Mouse (Mus musculus): ENCODE results near the gene Strn3.
A peak's percentile ranks its signal among the peaks of the same experiment; 100 is the strongest.

Strn3 gene

DNA sequence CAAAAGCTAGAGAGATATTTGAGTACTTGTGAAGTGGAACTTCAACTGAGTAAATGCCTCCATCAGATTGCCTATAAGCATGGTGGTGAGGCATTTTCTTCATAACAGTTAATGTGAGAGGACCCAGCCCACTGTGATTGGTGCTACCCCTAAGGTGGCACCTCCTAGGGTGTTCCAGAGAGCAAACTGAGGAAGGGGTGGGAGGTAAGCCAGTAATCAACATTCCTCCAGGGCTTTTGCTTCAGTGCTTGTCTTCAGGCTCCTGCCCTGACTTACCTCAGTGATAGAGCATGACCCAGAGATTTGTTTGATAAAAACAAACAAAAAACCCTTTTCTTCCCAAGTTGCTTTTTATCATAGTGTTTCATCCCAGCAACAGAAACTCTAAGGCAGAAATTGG, 27.8 kb downstream of the Strn3 start:
- TF ChIP-seq GATA4 (IDR thresholded peaks at IDR 0.05; ENCODE audit: insufficient replicate concordance, low read length), result no peak

DNA sequence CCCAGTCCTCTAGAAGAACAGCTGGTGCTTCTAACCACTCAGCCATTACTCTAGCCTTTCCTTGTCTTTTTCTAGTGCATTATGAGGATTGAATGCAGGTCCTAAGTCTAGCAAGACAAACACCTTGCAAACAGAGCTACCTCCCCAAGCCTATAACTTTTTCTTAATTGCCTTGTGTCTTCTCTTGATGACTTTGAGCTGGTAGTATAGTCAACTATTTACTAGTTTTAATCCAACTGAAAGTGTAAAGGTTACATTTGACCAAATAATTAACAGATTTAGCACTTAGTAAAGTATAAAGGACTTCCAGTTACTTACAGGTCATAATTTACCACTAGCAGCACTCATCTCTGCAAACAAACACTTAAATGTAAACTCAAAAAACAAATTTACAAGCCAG, 28.7 kb downstream of the Strn3 start:
- no peak for TF ChIP-seq GATA4 (IDR thresholded peaks at IDR 0.05; ENCODE audit: insufficient replicate concordance, low read length)

DNA sequence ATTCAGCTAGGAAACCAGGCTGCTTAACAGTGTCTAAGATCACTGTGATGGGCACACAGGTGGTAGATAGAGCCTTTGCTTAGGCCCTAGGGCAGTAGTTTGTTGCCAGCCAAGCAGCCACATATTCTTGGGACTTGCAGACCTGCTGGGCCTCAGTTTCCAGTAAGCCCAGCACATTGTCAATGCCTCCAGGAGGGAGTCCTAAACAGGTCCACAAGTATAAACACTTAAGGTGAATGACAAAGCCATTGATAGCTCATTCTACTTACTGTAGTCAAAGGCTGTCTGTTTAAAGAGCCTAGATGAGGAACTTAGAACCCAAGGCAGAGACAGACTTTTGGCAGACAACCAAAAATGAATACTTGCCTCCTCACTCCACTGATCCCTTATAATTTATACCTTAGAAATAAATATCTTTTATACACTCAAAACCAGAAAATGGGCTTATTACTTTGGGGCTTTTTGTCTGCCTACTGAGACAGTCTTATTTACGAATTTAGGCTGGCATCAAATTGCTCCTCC, 35.7 kb downstream of the Strn3 start:
- no peak for TF ChIP-seq GATA4 (IDR thresholded peaks at IDR 0.05; ENCODE audit: insufficient replicate concordance, low read length)

DNA sequence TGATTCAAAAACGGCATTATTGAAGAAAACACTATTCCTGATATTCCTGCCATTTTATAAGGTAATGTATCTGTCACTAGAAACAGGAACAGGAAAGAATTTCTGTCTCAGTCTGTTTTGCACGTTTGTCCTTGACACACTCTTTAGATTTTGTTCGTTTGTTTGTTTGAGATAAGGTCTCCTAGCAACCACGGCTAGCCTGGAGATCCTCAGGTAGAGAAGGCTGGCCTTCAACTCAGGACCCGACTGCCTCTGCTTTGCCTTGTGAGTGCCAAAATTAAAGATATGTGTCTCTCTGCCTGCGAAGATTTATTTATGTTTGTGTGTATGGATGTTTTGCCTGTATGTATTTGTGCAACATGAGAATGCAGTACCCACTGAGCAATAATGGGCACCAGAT, 49.8 kb downstream of the Strn3 start:
- peak; percentile 85 for TF ChIP-seq GATA4 (IDR thresholded peaks at IDR 0.05; ENCODE audit: insufficient replicate concordance, low read length)

DNA sequence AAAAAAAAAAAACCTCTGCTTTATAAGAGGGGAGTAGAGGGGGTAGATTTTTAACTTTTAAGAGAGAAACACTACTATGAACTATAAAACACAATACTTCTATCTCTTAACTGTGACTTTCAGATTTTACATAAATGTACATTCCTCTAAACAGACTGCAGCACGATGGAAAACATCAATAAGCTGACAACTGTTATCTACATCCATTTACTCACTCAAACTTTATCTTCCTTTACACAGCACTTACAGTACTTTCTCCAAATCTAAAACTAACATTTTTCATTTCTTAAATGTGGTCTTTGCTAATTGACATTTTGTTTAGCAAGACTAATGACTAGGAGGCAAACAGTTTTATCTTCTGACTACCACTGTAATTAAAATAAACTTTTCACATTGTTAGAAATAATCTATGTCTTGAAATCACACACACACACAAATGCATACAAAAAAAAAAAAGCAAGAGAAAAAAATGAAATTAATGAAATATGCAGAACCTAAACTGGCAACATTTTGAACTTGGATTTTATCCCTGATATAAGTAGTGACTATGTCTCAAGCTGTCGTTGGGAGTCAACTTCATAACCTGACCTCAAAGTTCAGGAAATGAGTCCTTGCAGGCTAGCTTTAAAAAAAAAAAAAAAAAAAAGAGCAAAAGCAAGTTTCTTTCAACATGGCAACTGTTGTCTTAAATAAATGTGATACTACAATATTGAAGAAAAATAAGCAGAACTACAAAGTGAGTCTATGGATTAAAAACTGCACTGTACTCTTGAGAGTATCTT, 54.8 kb downstream of the Strn3 start:
- no peak for TF ChIP-seq GATA4 (IDR thresholded peaks at IDR 0.05; ENCODE audit: insufficient replicate concordance, low read length)

DNA sequence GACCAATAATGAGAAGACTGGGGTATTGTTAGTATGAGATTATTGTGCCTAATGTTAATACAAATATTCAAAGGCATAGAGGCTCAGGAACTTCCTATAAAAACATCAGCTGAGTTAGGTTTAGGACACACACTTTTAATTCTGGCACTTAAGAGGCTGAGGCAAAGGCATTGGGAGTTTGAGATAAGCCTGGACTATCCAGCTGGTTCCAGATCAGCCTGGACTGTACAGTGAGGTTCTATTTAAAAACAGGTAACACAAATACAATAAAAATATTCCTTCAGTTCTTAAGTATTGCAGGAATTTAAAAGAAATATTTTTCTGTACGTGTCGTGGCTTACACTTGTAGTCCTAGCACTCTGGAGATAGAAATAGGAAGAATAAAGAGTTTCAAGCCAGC, 55.4 kb downstream of the Strn3 start:
- no peak for TF ChIP-seq GATA4 (IDR thresholded peaks at IDR 0.05; ENCODE audit: insufficient replicate concordance, low read length)

DNA sequence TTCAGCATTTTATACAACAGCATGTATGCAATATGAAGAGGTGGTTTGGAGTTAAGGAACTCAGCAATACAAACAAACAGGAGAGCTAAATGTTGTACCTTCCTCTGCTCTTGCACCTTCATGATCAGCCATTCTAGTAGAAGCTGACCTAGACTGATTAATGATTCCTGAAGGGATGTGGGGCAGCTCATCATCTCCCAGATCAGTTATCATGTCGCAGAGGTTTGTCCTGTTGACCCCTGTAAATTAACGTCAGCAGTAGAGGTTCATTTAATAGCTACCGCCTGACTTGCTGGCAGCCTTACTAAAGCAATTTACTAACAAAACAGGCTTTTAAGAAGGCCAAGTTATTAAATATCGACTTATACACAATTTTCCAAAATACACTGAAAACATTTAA, 58.2 kb downstream of the Strn3 start:
- TF ChIP-seq GATA4 (IDR thresholded peaks at IDR 0.05; ENCODE audit: insufficient replicate concordance, low read length), result no peak

DNA sequence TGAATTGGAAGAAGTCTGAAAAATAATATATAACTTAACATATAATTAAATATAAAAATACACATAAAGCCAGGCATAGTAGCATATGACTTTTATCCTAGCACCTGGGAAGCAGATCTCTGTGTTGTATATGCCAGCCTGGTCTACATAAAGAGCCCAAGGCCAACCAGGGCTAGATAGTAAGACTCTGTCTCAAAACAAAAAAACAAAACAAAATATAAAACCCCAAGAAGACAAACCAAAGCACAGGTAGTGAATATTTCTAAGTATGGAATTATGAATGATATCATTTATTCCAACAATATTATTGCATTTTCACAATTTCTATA, 68.4 kb downstream of the Strn3 start:
- TF ChIP-seq GATA4 (IDR thresholded peaks at IDR 0.05; ENCODE audit: insufficient replicate concordance, low read length), result no peak

DNA sequence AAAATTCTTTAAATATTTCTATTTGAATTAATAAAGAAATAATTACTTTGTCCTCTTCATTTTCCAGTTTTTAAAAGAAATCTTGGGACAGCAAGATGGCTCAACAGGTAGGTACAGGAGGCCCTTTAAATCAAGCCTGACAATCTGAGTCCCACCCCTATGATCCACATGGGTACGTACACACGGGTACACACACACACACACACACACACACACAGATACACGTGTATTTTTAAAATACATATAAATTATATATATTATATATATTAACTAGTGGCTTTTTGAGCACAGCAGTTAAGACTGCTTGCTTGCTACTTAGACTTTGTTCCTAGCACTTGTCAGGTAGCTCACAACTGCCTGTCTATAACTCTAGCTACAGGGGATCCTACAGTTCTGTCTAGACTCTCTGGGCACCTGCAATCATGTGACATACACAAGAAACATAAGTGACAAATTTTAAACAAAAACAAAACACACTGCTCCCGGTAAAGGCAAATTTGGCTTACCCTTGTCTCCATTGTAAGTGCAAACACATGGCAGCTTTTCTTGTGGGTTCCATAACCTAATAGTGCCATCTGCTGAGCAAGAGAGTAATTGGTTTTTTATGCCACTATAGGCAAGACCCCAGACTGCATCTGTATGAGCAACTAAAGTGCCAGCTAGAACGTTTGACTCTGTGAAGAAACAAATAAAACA, 68.9 kb downstream of the Strn3 start:
- TF ChIP-seq GATA4 (IDR thresholded peaks at IDR 0.05; ENCODE audit: insufficient replicate concordance, low read length), result no peak

DNA sequence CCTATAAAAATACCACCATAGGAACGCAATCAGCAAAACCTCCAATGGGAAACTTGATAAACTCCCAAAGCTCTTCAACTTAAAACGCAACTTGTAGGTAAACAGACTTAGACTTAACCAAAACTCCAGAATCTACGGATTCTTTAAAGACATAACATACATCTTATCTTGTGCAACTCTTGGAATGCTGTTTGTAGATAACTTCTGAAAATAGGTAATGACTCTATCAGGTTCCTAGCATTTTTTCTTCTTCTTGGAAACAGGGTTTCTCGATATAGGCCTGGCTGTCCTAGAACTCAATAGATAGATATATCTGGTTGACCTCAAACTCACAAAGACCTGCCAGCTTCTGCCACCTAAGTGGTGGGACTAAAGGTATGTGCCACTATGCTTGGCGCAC, 70.5 kb downstream of the Strn3 start:
- no peak for TF ChIP-seq GATA4 (IDR thresholded peaks at IDR 0.05; ENCODE audit: insufficient replicate concordance, low read length)

DNA sequence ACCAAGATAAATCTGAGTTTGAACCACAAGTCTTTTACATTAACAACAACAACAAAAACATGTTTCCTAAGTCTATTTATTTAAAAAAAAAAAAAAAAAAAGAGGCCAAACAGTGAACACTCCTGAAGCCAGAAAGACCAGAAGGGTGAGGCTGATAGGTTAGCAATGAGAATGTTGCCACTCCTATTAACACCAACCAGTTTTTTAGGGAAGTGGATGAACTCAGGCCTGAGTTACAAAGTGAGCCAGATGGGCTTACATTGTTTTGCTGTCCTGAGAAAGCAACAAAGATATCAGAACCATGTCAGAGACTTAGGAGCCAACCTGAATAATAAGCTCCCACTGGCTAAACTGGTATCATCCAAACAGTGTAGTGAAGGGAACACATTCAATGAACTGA, 71.1 kb downstream of the Strn3 start:
- TF ChIP-seq GATA4 (IDR thresholded peaks at IDR 0.05; ENCODE audit: insufficient replicate concordance, low read length), result no peak

DNA sequence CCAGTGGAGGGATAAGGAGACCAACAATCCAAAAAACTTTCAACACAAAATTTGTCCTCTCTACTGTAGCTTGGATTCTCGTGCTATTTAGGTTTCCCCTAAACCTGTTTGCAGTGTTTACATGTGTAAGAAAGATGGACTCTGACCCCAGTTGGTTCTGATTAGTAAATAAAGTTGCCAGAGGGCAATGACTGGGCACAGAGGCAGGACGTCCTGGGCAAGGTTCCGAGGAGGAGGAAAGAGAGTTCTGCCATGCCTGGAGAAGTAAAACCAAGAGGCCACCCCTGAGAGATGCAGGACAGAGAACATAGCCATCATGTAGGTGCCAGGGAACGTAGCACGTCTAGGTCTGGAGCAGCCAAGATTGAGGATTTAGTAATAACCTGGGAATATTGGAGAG, 79.3 kb downstream of the Strn3 start:
- no peak for TF ChIP-seq GATA4 (IDR thresholded peaks at IDR 0.05; ENCODE audit: insufficient replicate concordance, low read length)

DNA sequence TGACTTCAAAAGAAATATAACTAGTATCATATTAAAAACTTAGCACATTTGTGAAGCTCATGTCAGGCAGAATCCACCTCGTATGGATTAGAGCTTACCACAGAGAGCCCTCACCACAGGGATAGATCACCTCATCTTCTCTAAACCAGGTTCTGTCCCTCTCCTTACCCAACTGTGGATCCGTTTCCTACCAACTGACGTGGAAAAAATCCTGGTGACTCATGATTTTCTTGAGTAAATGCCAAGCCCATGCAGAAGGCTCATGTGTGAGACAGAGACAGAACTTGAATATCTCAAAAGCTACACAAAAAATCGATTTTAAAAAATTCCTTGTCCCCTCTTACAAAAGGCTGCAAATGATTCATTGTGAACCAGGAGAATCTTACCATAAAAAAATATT, 85.6 kb downstream of the Strn3 start:
- TF ChIP-seq GATA4 (IDR thresholded peaks at IDR 0.05; ENCODE audit: insufficient replicate concordance, low read length), result no peak

DNA sequence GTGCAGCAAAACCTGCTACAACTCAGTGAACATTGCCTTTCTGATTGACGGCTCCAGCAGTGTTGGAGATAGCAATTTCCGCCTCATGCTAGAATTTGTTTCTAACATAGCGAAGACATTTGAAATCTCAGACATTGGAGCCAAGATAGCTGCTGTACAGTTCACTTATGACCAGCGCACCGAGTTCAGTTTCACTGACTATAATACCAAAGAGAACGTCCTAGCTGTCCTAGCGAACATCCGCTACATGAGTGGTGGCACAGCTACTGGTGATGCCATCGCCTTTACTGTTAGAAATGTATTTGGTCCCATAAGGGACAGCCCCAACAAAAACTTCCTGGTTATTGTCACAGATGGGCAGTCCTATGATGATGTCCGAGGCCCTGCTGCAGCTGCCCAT, 88.4 kb downstream of the Strn3 start:
- TF ChIP-seq GATA4 (IDR thresholded peaks at IDR 0.05; ENCODE audit: insufficient replicate concordance, low read length), result no peak

DNA sequence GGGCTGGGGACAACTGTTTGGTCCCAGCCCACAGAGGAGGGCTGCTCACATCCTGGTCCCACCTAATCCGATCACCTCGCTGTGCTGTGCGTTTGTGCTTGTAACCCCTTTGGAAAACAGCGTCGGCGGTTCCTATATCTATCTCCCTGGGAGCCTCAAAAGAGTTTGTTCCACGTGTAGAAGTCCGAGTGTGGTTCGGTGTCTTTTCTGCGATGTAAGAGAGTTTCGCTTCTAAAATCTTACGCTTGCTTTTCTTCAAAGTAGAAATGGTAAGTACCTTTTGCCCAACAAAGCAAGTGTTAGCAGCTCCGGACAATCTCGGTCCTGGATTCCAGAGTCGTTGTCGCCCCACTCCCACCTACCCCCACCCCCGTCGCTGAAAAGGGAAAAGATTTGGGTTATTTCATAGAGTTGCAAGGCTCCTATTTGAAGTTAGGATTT, 97.6 kb downstream of the Strn3 start:
- no peak for TF ChIP-seq GATA4 (IDR thresholded peaks at IDR 0.05; ENCODE audit: insufficient replicate concordance, low read length)

DNA sequence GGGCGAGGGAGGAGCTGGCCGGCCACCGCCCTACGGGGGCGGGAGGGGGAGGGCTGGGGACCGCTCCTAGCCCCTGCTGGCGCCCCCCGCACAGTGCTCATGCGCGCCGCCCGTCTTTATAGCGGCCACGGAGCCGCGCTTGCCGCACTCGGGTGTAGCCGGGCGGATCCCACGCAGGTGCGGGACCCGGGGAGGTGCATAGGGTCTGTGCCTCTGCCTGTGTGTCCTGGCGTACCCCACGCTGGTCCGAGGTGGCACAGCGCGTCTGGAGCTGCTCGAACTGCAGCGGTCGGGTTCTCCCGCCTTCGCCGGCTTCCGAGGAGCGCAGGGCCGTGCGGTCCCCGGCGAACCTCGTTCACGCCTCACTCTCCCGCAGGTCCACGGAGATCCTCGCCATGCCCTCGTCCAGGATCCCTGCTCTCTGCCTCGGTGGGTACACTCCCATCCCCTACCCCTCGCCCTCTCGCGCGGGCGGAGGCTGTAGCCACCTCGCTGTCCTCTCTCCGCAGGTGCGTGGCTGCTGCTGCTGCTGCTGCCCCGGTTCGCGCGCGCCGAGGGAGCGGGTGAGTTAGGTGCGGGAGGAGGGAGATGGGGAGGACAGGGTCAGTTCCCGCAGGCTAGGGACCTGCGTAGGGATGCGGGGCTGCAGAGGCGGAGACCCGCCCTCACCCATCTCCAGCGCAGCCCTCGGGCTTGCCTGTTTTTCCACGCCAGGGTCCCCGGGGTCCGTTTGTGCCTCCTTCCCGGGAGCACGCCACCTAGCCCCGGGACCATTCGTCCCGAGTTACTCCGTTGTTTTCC, 98.3 kb downstream of the Strn3 start, which contains the start of gene Coch:
TSS of gene Coch (plus strand) at position 113 of the 801 bp plus-strand sequence.
- no peak for TF ChIP-seq GATA4 (IDR thresholded peaks at IDR 0.05; ENCODE audit: insufficient replicate concordance, low read length)

Data from liver, adult (tissue).